Mouse (Mus musculus): ENCODE measurements at regions not wholly inside any gene's neighbourhood (a gene's known extent, or its start where the extent isn't known, plus 50 kb on each side); places are given as distances from the start of the nearest gene placed in this dataset.

DNA sequence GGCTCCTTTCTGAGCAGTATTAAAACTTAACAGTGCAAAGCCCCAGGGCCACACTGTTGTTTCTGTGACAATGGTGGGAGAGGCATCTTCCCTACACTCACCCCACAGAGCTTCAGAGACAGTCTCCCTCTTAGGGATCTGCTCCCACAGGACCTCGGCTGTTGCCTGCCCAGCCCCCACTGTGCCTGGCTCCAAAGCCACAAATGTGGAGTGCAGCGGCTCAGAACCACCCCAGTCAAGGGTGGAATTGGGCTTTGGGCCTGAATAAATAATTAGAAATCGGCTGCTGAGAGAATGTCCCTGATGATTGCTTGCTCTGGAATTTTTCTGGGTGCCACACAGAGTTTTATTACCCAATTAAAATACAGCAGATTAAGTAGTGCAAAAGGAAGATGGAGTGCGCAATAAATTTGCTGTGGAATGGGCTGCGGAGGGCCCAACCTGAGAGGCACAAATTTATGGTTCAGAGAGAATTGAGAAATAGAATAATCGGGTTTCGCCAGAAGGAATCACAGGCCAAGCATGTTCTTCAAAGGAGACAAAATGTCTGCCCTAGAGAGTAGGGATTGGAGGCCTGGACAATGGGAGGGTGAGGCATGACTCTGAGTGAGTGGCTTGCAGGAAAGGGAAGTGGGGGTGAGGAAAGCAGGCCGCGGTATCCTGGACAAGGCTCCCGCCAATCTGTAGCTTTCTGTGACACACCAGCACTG lies 56.4 kb downstream of the Cd24a start:
- ATAC-seq = no peak

DNA sequence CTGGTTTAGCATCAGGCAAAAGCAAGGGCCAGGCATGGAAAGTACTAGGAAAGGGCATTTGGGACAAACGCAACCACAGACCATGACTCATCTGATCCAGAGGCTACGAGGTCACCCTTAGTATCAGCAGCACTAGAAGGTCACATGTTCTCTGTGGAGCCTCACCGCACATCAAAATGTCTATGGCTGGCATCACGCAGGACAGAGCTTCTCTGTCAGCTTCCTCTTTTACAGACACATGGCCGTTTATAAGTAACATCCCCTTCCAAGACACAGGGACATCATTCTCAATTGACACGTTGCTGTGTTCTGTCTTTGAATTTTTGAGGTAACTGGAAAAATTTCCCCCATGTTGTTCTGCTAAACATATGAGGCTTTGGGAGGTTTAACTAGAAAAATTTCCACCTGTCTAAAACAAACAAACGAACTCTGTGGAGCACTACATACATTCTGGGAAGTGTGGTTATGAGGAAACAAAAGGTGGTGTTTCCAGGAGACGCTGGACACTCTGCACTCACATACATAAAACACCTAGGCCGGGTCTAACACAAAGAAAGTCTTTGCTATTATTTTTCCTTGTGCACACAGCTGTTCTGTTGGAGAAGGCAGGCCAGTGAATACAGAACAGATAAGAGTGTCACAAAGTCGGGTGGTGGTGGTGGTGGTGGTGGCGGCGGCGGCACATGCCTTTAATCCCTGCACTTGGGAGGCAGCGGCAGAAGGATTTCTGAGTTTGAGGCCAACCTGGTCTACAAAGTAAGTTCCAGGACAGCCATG lies 63.3 kb downstream of the Cd24a start:
- ATAC-seq = no peak

DNA sequence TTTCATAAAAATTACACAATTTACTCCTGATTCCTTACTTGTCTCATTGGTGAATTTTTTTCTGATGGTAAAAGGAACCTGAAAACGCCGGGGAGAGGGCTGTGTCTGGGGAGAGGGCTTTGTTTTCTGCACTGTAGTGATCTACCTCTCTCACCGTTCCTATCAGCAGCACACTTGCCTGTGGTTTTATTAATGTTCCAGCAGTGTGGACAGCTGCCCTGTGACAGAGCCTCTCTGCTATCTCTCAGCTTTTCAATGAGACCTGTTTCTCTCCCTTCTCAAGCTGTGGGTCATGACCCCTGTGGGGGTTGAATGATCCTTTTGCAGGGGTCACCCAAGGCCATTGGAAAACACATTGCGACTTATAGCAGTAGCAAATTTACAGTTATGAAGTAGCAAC lies 68.2 kb downstream of the Cd24a start:
- ATAC-seq = no peak

DNA sequence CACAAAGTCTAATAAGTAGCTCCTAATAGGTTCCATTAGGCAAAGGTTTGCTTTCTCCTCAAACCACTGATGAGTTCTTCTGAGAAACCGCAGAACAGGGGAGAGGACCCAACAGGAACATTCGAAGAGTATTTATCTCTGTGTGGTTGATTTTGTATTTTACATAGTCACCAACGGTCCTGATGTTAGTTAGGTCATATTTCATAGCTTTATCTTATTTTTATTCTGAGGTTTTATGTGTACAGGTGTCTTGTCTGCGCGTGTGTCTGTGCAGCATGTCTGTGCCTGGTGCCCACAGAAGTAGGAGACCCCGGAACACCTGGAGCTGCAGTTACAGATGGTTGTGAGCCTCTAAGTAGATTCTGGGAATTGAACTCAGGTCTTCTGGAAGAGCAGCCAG lies 68.9 kb downstream of the Cd24a start:
- ATAC-seq = no peak

DNA sequence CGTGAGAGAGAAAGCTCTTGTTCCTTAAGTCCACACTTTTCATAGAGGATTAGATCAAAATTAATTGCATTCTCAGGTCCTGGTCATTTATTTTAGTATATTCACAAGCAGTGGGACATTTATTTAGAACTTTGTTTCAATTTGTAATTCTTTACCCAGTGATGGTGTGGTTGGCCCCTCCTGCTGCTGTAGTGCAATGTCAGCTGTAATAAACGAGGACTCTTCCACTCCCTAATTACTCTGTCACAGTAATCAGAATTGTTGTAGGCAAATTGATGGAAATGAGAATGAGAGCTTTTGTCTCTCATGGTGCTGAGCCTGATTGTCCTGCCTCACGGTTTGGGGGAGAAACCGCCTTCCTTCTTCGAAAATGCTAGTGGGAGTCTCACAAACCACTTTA lies 70.1 kb downstream of the Cd24a start:
- ATAC-seq = no peak

DNA sequence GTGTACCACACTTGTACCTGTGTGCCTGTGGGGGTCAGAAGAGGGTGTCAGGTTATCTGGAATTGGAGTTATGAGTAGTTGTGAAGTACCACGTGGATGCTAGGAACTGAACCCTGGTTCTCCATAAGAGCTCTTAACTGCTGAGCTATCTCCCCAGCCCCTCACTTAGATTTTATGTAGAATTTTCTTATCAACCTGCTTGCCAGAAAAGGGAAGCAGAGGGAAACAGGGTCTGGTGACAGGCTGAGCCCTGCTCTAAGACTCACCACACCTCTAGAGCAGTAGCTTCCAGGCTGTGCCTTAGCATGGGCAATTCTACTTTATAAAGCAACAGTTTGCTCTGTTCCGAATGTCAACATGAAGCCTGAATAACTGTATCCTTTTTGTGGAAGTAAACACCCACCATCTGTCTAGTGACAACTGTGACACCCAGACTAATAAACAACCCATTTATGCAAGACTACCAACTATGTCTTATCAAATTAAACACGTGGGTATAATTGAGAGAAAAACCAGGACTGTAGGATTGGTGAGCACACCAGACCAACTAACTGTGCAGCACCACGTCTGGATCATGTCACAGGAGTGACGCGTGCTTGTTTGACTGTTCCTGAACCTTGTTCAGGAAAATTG lies 70.8 kb downstream of the Cd24a start:
- no peak for ATAC-seq

DNA sequence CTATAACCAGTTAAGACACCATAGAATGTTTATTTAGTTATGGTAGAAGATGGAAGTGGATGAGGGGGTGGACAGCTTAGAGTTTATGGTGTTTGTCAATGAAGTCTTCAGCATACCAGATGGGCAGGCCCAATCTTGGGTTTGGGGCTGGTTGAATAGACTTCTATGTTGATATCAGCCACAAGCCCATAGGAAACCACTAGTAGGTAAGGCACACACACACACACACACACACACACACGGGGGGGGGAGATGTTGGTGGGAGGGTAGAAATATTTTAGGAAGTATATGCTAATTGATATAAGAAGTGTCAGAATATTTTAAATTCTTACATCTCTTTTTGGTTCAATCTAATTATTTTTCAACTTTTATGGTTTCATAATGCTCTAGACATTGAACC lies 72.4 kb downstream of the Cd24a start:
- ATAC-seq = no peak

DNA sequence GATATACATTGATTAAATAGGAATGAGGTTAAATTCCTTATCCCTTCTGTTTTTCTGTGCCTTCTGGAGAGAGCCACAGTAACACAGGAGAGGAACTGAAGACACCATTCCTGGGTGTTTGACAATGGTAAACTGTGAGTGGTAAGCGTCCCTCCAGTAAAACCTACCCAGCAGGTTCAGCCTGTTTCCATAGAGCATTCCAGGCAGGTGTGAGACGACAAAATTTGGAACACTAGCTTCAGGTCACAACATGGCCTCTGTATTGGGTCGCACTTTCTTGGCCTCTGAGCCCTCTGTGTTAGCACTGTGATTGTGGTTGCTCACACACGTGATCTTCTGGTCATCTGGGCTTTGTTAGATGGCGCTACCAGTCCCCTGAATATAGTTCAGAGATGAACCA lies 73.4 kb downstream of the Cd24a start:
- no peak for ATAC-seq

DNA sequence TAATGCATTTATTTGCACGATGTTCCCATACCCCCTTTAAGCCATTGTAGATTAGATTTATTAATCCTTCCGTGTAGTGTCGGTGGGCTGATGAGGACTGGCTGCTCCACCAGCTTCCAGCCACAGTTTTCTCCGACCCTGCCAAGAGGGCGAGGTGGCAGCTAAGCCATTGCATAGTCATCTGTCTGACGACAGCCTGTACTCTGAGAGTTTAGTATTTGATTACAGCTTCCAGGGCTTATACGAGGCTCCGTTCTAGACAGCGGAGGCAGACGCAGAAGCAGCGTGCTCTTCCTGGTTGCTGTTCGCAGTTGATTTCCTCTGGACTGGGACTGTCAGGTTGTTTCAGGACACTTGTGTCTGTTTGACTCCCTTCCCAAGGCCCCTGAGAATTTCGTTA lies 73.8 kb downstream of the Cd24a start:
- ATAC-seq = no peak

DNA sequence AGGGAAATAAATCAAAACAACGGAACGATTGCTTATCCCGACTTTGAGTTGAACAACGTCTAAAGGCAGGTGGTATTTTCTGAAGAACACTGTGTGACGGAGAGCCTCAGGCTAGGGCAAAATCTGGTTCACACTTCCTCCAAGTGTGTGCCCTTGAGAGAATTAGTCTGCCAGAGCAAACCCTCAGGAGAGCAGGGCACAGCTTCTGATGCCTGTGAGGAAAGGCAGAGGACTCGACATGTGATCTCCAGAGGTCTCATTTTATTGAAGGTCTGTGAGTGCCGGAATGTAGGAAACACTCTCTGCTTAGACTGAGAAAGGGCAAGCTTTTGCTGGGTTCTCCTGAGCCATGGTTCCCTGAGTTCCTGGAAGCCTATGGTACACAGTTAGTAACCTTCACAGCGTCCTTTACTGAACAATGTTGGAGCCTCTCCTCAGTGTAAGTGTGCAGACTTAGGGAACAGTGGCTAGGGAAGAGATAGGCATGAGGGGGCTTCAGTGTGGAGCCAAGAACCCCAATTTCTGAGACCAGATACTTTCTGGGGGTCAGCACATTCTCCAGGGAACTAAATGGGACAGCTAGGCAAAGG lies 77.1 kb downstream of the Cd24a start:
- no peak for ATAC-seq

DNA sequence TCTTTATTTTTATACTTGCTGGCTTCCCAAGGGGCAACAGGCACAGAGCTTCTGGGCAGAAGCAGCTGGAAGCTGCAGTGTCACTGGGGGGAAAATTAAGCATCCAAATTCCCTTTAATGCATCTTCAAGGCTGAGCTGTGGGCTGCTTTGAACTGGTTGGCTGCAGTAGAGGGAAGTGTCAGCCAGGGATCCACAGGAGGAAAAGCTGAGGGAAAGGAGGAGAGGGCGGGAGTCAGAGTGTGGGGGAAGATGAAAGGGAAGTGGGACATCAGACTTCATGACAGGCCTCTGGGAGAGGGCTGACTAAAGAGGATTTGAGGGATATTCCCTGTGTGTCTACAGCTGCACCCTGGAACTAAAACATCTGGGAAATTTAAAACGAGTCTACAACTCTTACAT lies 77.6 kb downstream of the Cd24a start:
- ATAC-seq = no peak

DNA sequence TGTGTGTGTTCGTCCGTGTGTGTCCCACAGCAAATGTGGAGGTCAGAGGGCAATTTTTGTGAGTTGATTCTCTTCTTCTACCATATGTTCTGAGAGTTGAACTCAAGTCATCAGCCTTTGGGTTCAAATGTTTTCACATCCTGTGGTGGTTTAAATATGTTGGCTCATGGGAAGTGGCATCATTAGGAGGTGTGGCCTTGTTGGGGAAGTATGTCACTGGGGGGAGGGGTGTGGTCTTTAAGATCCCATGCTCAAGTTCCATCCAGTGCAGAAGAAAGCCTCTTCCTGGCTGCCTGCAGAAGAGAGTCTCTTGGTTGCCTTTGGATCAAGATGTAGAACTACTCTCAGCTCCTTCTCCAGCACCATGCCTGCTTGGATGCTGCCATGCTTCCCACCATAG lies 78.1 kb downstream of the Cd24a start:
- no peak for ATAC-seq

DNA sequence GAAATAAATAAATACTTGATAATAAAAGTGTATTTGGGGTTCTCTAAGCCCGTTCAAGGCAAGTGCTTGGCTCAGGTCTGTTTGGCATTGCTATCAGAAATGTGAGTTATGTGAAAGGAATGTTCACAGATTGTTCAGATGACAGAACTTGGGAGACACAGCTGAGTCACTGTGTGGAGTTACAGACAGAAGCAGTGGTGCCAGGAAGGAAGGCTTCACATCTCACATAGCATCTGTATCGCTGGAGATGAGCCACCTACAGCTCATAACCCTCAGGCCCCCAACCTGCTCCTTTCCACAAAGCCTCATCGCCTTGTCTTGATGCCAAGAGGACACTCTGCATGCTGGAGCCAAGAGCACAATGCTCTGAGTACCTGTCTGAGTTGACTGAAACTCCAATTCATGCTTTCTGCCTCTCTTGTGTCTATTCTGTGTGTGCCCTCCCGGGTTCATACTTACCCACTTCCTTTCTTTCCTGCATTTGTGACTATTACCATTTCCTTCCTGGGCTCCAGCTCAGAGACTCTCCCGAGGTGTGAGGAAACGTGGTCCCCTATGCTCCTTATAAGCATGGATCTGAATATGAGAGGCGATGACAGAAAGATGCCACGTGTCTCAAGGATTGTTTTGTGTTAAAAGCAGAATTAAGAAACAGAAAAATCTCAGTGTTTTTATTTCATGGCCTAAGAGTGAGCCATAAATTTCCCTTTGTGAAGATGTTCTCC lies 79.6 kb downstream of the Cd24a start:
- ATAC-seq = no peak

DNA sequence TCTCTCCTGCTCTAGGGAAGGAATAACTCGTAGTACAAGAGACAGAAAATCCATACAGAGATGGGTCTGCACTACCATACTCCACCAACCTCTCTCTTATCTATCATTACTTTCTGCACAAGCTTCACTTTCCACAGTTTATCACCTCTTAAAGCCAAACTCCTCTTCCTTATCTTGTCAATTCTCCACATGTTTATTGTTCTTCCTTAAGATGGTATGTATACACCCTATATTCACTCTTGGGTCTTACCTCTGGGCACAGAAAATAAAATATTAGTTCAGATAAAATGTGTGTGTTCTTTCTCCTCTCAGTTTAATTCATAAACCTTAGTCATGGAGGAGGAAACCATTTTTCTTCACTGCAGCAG lies 80.1 kb downstream of the Cd24a start:
- no peak for ATAC-seq

DNA sequence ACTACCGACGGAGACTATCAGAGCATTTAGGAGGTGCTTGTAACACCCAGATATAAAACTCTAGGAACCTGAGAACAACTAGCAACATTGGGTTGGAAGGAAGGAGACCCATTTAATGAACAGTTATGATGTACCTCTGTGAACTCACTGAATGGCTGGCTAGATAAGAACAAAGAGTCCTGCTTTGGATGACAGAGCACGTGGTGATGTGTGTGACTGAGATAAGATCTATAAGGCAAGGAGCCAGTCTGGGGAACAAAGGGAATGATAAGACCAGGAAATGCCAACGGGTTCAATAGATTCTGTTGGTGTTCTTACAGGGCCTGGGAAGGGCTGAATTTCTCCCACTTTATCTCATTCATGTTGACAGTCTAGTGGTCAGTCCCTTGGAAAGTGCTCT lies 86.8 kb downstream of the Cd24a start:
- ATAC-seq = no peak

DNA sequence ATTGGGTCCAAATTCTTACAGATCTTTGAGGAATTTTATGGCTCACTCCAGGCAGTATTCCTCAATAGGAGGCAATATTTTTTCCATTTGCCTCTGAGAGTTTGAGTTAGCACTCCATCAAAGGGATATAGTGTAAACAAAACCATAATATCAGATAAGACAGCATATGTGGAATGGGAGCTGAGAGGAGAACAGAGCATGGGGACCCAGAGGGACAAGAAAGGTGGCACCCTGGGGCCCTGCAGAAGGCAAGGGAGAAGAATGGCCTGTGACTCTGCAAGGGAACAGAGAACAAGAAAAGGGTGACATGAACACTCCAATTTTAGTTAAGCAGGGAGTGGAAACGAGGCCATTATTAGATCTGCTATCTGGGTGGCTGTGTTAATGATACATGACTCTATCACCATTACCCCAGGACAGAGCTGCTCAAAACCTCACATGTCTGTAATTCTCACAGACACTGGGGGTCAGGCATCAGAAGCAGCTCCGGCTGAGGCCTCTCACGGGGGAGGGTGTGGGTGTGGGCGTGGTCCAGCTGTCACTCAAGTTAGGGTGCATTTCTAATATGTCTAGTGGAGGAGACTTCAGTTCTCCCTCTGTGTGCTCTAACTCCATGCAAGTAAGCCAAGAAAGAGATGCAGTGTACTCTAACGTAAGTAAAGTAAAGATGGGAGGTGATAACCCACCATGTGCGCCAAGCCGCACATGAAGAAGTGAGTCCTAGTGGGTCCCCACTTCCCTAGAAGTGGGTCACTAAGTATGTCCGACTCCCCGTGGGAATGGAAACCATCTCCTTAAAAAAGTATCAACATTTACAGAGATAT lies 88.4 kb downstream of the Cd24a start:
- no peak for ATAC-seq

DNA sequence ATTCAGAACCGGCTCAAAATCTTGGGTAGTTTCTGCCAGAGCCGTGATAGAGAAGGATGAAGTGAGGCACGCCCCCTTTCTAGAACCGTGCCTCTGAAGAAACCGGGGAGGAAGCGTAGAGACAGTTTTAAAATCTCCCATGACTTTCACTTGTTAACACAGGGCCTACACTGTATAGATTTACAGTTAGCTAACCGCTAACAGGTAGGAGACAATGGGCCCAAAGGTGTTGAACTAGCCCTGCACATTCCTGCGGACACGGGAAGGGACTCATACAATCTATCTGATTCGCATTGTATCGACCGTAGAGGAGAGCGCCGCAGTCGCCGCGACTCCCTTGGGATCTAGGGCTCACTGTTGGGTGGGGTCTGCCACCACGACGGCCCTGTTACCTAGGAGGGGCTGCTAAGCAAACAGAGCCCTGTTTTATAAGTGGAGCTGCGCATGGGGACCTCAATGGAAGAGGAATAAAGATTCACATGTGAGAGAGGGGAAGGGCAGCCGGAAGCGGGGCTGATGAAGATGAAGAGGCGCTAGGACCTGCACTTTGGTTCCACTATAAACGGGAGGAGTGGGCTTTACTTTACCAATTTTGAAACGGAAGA lies 89.1 kb downstream of the Cd24a start:
- ATAC-seq = no peak

DNA sequence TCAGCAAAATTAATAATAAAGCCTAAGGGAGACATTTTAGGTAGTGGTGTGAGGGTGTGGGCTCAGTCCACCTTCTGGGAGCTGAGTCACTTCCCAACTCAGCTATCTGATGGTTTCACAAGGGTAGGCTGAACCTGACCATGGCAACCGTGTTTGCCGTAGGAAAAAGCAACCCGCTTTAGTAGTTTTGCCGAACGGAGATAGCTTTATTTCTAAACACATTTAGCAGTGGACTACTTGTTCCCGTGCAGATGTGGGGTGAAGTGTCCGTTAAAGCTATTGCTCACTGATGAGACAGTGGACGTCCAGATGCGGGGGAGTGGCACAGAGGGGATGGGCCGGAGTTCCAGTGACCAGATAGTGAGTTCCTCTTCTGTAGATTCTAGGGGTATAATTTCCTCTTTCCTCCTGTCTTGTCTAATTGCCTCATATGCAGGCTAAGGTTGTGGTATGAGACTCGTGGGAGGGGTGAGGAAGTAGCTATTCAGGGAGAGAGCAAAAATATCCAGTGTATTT lies 89.7 kb downstream of the Cd24a start:
- no peak for ATAC-seq

DNA sequence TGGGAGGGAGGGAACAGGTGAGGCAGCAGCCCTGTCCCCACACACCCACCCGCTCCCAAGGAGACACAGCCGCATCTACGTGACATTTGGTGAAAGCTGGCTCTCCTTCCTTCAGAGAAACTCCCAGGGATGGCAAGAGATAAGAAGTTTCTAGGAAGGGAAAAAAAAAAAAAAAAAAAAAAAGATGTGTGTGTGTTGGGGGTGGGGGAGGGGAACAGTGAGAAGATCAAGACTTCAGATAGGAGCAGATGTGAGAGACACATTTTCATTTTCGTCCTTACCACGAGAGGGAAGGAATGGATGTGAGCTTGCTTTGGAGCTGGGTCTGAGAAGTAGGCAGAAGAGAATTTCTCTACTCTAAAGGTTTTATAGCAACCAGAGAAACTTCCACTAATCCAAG lies 91.4 kb downstream of the Cd24a start:
- ATAC-seq = no peak

DNA sequence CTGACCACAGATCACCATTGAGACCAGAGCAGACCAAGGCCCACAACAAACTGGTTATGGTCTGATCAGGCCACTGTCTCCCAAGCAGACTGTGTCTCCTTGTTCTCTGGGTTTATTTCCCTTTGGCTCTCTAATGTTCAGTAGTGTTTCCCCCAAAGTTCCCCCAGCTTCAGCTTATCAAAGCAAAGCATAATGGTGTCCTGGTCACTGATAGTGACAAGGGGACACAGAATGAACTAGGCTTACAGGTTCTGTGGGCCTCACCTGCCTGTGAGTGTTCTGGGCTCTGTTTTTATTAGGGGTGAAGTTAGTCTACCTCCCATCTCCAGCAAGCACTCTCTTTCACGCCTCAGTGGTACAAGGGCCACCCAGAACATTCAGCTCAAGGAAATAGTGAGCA lies 92.7 kb downstream of the Cd24a start:
- ATAC-seq = no peak

DNA sequence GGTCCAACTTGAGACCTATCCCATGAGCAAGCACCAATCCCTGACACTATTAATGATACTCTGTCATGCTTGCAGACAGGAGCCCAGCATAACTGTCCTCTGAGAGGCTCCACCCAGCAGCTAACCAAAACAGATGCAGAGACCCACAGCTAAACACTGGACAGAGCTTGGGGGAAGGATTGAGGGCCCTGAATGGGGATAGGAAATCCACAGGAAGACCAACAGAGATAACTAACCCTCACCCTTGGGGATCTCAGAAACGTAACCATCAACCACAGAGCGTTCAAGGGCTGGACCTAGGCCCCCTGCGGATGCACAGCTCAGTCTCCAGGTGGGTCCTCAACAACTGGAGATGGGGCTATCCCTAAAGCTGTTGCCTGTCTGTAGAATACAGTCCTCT lies 93.7 kb downstream of the Cd24a start:
- no peak for ATAC-seq

DNA sequence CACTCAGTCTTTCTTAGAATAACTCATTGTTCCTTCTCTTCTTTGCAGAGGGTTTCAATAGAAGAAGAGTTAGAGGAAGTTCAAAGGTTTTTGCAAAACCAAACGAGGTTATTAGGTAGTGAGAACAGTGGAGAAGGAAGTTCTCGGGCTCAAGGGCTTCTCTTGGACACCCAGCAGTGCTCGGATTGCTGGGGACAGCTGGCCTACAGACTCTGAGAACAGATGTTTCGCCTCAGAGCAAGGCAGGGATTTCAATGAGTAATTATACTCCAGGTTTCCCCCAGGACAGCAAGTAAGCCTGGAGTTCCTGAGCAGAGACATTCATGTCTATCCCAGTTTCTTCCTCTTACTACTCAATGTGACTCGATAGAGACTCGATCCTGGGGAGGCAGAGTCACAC lies 94.4 kb downstream of the Cd24a start:
- no peak for ATAC-seq

Data from activated CD4-positive, CD25-positive, alpha-beta regulatory T cell, adult 4 months (primary cell).